Mouse (Mus musculus) right cerebral cortex, postnatal 10 days (tissue): Measurements from ENCODE around the gene Sdk2.

Experiments used
- DNase-seq, 2 experiments: peaks; one replicate each; pipeline ENCODE4 v3.0.0; 2021; ENCODE audit warnings: low spot score in 2 of 2

The Sdk2 gene

DNA sequence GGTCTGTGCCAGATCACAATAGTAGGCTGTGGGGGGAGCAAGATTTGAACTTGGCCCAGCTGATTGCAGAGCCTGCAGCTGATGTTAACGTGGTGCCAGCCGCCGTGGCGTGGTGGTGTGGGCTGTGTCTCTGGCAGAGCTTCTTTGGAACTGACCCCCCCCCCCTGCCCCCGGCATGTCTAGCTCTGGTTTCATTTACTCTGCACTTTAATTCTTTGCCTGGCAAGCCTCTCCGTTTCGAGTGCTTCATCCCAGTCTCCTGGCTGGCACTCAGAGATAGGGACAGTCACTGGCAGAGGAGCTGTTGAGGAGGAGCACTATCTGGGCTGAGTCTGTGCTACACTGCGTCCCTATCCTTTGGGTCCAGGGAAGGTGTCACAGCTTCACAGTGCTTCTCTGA lies 75.0 kb downstream of the Sdk2 start:
- DNase-seq: peak in 1 of 2 experiments; percentile 28

DNA sequence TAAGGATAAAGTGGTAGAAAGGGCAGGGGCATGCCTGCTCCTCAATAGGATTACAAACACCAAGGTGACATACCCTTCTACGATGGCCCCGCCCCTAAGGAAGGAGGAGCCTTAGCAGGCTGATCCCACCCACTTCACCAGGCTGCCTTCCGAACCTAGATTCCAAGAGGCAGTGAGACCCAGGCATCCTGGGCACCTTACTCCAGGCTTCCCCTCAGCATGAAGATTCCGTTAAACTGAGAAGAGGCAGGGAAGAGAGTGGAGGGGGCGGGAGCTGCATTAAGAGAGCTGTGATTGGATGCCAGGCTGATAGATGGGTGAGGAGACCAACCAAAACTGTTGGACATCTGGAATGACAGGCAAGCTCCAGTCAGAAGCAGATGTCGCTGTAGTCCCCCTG lies 76.4 kb downstream of the Sdk2 start:
- DNase-seq: peak; percentile 86 to 89

DNA sequence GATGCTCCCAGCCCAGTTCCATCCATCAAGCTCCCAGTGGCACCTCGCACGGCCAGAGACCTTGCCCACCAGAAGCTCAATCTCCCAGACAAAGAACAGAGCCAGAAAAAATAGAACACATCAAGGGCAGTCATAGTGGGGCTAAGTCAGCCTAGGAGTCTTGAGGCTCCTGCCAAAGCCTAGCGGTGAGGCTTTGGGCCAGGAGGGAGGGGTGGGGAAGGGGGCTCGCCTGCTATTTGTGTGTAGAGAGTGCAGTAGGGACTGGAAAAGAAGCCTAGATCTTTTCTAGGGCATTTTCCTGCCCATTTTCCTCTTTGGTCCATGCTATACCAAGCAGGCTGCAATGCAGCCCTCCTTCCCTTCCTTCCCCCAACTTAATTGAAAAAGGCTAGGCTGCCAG lies 76.8 kb downstream of the Sdk2 start:
- DNase-seq: no peak

DNA sequence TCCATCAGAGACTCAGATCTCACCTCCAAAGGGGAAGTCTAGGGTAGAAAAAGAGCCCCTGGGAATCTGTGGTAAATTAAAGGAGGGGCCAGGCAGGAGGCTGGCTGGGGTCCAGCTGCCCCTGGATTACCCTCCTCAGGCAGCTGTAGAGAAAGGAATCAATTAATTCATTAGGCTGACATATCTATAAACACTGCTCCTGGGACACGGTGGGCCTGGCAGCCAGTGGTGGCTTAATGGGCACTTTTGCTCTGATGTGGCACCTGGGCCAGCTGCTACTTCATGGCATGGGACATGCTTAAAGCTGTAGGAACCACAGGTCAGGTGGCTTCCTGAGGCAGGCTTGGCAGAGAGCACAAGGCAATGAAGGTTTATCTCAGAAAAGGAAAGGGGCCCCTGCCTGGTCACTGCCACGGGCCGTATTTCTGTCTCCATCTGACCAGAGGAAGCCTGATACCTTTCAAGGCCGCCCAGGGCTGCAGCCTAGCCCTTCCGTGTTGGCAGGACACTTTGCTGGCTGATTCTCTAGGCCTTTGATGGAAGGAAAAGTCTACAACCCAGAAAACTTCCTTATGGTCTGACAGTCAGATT lies 80.9 kb downstream of the Sdk2 start:
- no peak for DNase-seq

DNA sequence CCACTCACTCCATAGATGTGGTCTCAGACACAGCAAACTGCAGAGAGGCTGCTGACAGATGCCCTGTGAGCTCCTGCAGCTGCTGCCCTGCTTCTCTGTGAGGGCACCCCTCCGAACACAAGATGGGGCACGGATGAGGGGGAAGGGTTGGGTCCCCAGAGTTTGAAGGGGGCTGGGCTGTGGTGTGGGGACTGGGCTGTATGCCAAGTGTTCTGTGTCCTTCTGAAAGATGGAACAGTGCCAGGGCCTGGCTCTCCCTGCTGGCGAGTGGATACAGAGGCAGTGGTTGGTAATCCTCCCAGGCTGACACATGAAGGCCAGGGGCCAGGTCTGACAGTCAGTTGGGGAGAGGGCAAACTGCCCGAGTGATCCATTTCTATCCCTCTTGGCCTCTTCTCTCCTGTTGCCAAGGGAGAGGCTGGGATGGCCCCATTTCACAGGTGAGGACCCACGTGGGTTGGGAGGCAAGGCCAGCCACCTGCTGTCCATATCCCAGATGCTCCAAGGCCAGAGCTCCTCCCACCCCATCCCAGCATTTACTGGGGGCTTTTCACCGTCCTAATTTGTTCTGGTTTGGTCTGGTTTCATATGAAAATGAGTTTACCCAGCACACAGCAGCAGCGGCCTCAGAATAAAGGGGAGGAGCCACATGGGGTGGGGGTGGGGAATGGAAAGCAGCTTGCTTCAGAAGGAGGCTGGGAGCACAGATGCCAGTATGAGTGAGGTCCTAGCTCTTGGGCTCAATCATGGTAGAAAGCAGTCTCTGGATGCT lies 84.9 kb downstream of the Sdk2 start:
- peak; percentile 66 to 69 for DNase-seq

DNA sequence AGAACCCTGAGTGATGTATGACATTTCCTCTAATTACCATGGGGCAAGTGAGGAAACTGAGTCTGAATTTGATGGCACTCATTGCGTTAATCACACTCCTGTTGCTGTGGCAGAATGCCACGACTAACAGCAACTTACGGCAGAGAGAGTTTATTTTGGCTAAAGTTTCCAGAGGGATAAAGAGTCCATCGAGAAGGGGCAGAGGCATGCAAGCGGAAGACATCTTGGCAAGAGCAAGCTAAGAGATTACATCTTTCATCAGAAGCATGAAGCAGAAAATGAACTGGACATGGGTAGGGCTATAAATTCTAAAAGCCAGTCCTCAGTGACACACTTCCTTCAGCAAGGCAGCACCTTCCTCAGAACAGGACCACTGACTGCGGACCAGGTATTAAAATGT lies 85.8 kb downstream of the Sdk2 start:
- no peak for DNase-seq

DNA sequence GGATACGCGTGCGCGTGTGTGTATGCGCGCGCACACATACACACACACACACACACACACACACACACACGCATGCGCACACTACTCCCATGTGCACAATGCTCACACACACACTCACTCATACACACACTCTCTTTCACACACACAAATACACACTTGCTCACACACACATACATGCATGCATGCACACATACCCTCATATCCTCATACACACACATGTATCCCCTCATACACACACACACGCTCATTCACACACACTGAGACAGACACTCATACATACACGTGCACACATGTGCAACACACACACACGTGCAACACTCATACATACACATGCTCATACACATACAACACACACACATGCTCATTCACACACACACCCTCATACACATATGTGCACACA lies 88.5 kb downstream of the Sdk2 start:
- DNase-seq: no peak

GRCm38 (mm10) chr11:113975667-113975970 lies 91.2 kb downstream of the Sdk2 start:
- no peak for DNase-seq

GRCm38 (mm10) chr11:113974876-113975666 lies 91.8 kb downstream of the Sdk2 start:
- DNase-seq: no peak

DNA sequence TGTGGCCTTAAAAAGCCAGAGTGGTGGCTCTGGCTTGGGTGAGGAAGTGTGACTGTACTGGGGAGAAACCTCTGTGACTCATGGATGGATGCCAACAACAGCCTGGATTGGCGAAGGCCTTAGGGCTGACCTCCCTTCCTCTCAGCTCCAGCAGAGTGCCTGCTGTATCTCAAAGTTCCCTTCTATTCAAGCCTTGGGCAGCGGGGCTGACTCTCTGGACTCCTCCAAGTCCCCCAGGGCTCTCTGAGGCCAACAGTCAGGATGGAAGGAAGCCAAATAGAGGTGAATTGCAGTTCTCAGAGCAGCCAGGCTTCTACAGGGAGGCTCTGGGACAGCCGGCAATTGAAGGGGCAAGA lies 94.4 kb downstream of the Sdk2 start:
- DNase-seq: peak in 1 of 2 experiments; percentile 55

GRCm38 (mm10) chr11:113971609-113972516 lies 95.0 kb downstream of the Sdk2 start:
- peak; percentile 83 to 88 for DNase-seq

GRCm38 (mm10) chr11:113970026-113970425 lies 96.8 kb downstream of the Sdk2 start:
- DNase-seq: peak; percentile 44 to 45

- DNase-seq: no peak
Observed at GRCm38 (mm10) chr11:113965214-113965613, 101.6 kb downstream of the Sdk2 start.

DNA sequence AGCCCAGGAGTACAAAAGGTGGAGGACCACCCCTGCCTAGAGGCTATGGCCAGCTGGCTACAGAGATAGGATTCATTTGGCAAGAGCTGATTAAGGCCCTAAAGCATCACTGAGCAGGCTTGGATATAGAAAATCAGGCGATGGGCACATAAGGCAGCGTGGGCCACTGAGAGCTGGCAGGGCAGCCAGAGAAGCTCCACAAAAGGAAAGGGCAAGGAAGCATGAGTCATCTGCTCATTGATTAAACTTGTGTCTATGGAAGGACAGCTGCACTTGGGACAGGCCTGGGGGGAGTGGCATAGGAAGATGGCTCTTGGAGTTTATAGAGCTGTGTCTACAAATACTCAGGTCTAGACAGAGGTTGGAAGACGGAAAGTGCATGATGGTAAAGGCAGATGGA lies 104.1 kb downstream of the Sdk2 start:
- DNase-seq: no peak

GRCm38 (mm10) chr11:113951616-113951988 lies 115.2 kb downstream of the Sdk2 start:
- DNase-seq: peak in 1 of 2 experiments; percentile 51

GRCm38 (mm10) chr11:113950904-113951615 lies 115.8 kb downstream of the Sdk2 start:
- DNase-seq: peak in 1 of 2 experiments; percentile 49

DNA sequence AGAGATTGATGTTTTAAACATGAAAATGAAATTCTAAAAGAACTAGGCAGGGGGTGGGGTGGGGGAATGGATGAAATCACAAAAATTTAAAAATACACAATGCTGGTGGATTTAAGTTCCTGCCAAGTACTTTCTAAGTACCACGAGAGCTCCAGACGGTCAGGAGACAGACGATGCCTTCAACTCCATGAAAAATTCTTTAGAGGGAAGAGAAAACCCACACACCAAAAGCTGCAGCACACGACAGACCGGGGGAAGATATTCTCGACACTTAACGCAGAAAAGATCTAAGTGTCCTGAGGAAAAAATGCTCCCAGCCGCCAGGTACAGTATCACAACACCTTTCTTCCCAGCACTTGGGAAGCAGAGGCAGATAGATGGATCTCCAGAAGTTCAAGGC lies 118.2 kb downstream of the Sdk2 start:
- peak; percentile 56 to 68 for DNase-seq

- DNase-seq: no peak
Observed at GRCm38 (mm10) chr11:113942101-113942735, 124.6 kb downstream of the Sdk2 start.

DNA sequence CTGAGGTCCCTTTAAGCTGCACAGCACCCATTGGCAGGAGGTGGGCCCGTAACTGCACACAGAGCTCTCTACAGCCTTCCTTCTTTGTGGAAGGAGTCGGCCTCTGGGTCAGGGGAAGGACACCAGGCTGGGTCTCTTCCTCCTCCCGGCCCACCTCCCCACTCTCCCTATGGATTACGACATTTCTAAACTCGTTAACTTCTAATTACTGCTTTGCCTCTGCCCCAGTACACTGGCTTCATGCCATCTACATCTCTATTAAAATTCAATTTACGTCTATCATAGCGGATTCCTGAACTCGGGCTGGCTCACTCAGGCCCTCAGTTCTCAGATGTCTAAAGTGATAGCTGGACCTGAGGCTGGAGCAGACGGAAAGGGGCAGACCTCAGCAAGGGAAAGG lies 133.2 kb downstream of the Sdk2 start:
- no peak for DNase-seq

DNA sequence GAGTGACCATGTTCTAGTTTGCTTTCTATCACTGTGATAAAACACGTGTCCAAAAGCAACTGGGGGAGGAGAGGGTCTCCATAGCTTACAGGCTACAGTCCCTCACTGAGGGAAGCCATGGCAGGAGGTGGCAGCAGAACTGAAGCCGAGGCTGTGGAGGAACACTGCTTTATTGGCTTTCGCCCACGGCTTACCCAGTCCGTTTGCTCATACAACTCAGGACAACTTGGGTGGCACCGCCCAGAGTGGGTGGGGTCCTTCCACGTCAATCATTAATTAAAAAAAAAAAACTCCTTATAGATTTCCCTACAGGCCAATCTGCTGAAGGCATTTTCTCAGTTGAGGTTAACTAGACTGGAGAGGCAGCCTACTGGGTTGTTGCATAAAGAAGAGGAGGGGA lies 133.9 kb downstream of the Sdk2 start:
- DNase-seq: no peak

- DNase-seq: peak; percentile 56 to 61
Observed at GRCm38 (mm10) chr11:113931701-113932100, 135.1 kb downstream of the Sdk2 start.
